ENCODE assay signal across 21 mouse cellular contexts in genomic region chr10:10424383-10424782, GRCm38 (mm10). TPM values are rescaled to one million over a fixed set of nuclear protein-coding genes. Genes with fewer than 3 reads are reported as not detected.
DNase-seq lines count a peak whose midpoint lies in the region; ATAC-seq lines count a peak whose summit lies in the region.
"Had no signal": no experiment of that assay in that cellular context is flagged by ENCODE, and none has a peak within 500 bp of the region (broad histone marks: within the 10 kb centered on the region; RNA-seq: fewer than 3 reads in every experiment).

No protein-coding gene starts in this region.

- no peak for DNase-seq in frontal cortex, postnatal 36 days (ENCODE audit: low spot score in 2 of 2)
- no peak for DNase-seq in embryonic facial prominence, embryonic 10.5 days (ENCODE audit: low spot score)
- DNase-seq: adrenal gland, adult 2 months; adrenal gland, postnatal 10 days; adrenal gland, postnatal 25 days; cerebellum, adult 11-12 months; cerebellum, adult 2 months; cerebellum, adult 9-10 months; cerebellum, postnatal 10 days; cerebellum, postnatal 25 days; embryo, embryonic 11 days; forebrain, postnatal 0 days had no signal

- H3K27ac ChIP-seq in embryonic facial prominence, embryonic 10.5 days (replicated peaks): no peak overlapping the region
- H3K27ac ChIP-seq: embryonic facial prominence, embryonic 12.5 days; forebrain, embryonic 13.5 days; forebrain, embryonic 15.5 days had no signal

- 88% methylated on average over 2 of the region's 2 CpGs for WGBS in embryonic facial prominence, embryonic 10.5 days

- H3K4me1 ChIP-seq in embryonic facial prominence, embryonic 10.5 days: no peaks in the 10 kb centered on the region
- H3K4me1 ChIP-seq: embryonic facial prominence, embryonic 12.5 days; forebrain, embryonic 13.5 days; forebrain, embryonic 15.5 days had no signal

- H3K36me3 ChIP-seq in embryonic facial prominence, embryonic 10.5 days (replicated peaks): no peaks in the 10 kb centered on the region
- H3K36me3 ChIP-seq: embryonic facial prominence, embryonic 12.5 days; forebrain, embryonic 15.5 days had no signal

- peak; percentile 45; the same call in 1 of the 2 replicates for ATAC-seq in common myeloid progenitor, adult 5-6 weeks (replicated peaks; ENCODE audit: low read depth, poor library complexity, severe bottlenecking)
- ATAC-seq in granulocyte monocyte progenitor cell, adult 5-6 weeks (replicated peaks; ENCODE audit: poor library complexity, severe bottlenecking): peak; percentile 95
- peak; percentile 89 for ATAC-seq in megakaryocyte progenitor cell, adult 5-6 weeks (replicated peaks; ENCODE audit: poor library complexity)
- ATAC-seq: forebrain, embryonic 13.5 days; forebrain, embryonic 15.5 days; forebrain, postnatal 0 days had no signal

- H3K9me3 ChIP-seq in embryonic facial prominence, embryonic 10.5 days: no peaks in the 10 kb centered on the region
- H3K9me3 ChIP-seq: embryonic facial prominence, embryonic 12.5 days; forebrain, embryonic 13.5 days; forebrain, embryonic 15.5 days had no signal

- no peak overlapping the region for H3K4me3 ChIP-seq in embryonic facial prominence, embryonic 10.5 days
- H3K4me3 ChIP-seq: embryonic facial prominence, embryonic 12.5 days; forebrain, embryonic 13.5 days; forebrain, embryonic 15.5 days had no signal

- no peaks in the 10 kb centered on the region for H3K27me3 ChIP-seq in embryonic facial prominence, embryonic 10.5 days (replicated peaks; ENCODE audit: low read depth, poor library complexity, severe bottlenecking)
- H3K27me3 ChIP-seq: embryonic facial prominence, embryonic 12.5 days; forebrain, embryonic 13.5 days; forebrain, embryonic 15.5 days had no signal

RNA-seq across cellular contexts. Expression of gene Adgb, which starts 47.7 kb away (rescaled TPM):
- 0.18 TPM in 1 of 2 replicates, not detected in the other for total RNA-seq in common myeloid progenitor, adult 5-6 weeks (2017)
- 1.7 and 2.9 TPM in 2 replicates for total RNA-seq in granulocyte monocyte progenitor cell, adult 5-6 weeks (2014; fragmentation: Nextera tagmentation)
- 0.21 and 2.0 TPM in 2 replicates for total RNA-seq in granulocyte monocyte progenitor cell, adult 5-6 weeks (2017)
- total RNA-seq in megakaryocyte progenitor cell, adult 5-6 weeks (2015): 0.72 and 1.3 TPM in 2 replicates
- total RNA-seq in megakaryocyte progenitor cell, adult 5-6 weeks (2017): 0.21 and 0.51 TPM in 2 replicates
- 0.07 and 0.11 TPM in 2 replicates for polyA plus RNA-seq in embryonic facial prominence, embryonic 10.5 days (2016; fragmentation: Nextera tagmentation; extraction: Ambion mirVana)
- total RNA-seq: ES-E14, MEL had no signal
- polyA plus RNA-seq: C2C12 had no signal

Comparison
In these comparisons a context has a peak if more than half of its experiments do, and no peak if none do; other contexts are left out.
1. ATAC-seq: peak in every context shown above with its lines; median percentile 95 in granulocyte monocyte progenitor cell, adult 5-6 weeks; 89 in megakaryocyte progenitor cell, adult 5-6 weeks; 45 in common myeloid progenitor, adult 5-6 weeks.